Mouse (Mus musculus): Measurements from ENCODE around the gene Pitpnc1. TPM values are rescaled to one million over a fixed set of nuclear protein-coding genes. Genes with fewer than 3 reads are reported as not detected.

Gene Pitpnc1
- polyA plus RNA-seq, 1 experiment from 2014 or later, result 46.7 TPM

DNA sequence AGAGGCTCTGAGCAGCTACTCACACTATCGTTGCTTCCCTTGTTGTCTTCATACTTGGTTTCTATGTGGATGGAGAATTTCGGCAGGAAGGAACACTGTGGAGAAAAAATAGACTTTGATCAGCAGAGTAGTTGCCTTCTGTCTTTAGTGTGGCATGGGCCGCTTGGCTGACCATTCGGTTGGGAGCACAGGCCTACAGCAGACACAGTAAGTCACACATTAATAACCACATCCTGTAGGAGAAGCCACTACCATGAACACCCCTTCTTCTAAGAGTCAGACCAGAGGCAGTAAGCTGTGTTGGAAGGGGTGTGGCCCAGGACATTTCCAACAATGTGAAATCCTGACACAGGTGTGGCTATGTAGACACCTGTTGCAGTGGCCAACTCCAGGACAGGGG is 174.3 kb downstream of the Pitpnc1 start:
- Histone ChIP-seq H3K27me3 (no peaks in the 10 kb centered on the region), H3K9me3 (no peaks in the 10 kb centered on the region), H3K4me1 (0 out of 2 replicates have a peak, but pooled peaks cover 4% of the 10 kb centered on the region), H3K4me3 (no peak overlapping the region), H3K27ac (replicated peaks) (no peak overlapping the region), H3K36me3 (peaks cover 8% of the 10 kb centered on the region), H3K4me2 (replicated peaks) (no peak overlapping the region), H3K9ac (replicated peaks) (no peak overlapping the region)
- WGBS, result 91% methylated on average over 4 of the region's 4 CpGs
- no peak for ATAC-seq (replicated peaks)

DNA sequence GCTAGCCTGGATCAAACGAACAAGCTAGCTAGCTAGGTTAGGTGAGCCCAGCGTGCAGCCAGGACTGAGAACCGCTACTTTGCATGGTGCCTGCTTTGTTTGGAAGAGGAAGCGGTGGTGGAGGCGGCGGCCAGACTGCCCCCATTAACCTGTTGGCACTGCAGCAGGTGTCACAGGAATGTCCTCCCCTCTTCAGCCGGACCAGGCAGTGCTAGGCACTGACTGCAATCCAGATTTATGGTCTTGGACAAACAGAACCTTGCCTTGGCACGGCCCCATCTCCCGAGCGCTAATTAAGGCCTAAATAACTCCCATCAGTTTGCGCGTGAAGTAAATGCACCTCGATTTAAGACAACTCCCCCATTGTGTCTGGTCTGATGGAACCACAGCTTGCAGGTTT is 178.5 kb downstream of the Pitpnc1 start:
- Histone ChIP-seq H3K9ac (replicated peaks) (no peak overlapping the region), H3K27ac (replicated peaks) (no peak overlapping the region), H3K4me2 (replicated peaks) (no peak overlapping the region), H3K4me1 (0 out of 2 replicates have a peak, but pooled peaks cover 4% of the 10 kb centered on the region), H3K4me3 (no peak overlapping the region), H3K36me3 (0 out of 2 replicates have a peak, but pooled peaks cover 2% of the 10 kb centered on the region), H3K27me3 (no peaks in the 10 kb centered on the region), H3K9me3 (no peaks in the 10 kb centered on the region)
- ATAC-seq (replicated peaks), result no peak
- WGBS, result 69% methylated on average over 13 of the region's 13 CpGs

DNA sequence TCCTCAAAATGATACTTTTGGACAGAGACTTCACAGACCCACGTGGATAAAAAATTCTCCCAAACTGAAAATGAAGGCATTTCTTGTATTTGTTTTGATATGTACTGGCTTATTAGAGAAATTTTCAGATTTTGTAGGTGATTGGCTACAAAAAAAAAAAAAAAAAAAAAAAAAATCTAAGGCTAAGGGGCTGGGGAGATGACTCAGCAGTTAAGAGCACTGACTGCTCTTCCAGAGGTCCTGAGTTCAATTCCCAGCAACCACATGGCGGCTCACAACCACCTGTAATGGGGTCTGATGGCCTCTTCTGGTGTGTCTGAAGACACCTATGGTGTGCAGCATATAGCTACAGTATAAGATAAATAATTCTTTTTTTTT is 182.3 kb downstream of the Pitpnc1 start:
- no peak overlapping the region for H3K27ac ChIP-seq (replicated peaks)
- ATAC-seq (replicated peaks), result no peak

DNA sequence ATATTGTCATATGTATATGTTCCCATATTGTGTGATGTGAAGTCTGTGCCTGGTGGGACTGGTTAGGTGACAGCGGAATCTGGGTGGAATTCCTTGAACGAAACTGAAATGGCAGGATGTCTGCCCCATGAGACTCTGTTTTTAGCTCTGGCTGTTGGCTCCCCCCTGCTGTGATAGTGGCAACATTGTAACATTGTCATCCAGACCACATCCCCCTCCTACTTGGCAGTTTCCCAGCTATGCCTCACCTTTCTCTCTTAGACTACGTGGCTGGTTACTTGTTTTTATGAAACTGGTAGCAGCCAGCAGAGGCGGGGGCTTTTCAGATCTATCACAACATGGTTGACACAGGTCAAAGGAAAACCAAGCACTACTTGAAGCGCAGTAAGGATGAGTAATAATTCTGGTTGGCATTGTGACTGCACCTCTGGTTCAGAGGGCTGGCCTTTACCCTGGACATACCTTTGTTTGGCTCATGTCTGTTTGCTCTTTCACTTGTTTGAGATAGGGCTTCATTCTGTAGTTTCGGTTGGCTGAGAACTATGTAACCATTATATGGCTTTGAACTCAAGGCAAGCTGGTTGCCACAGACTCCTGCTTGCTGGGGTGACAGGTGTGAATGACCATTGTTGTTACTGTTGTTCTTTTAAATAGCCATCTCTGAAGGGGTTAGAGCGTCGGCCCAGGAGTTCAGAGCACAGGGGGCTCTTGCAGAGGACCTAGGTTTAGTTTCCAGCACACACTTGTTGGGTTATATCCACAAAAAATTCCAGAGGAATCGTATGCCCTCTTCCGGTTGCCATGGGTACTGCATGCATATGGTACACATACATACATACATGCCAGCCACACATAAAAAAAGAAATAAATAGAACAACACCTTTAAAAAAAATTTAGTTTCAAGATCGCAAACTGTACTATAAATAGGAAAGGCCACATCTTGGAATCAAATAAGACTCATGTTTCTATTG is 183.0 kb downstream of the Pitpnc1 start:
- no peaks in the 10 kb centered on the region for H3K27me3 ChIP-seq
- H3K4me1 ChIP-seq, result peaks cover 7% of the 10 kb centered on the region; the same call in 1 of the 2 replicates
- WGBS, result 90% methylated on average over 11 of the region's 11 CpGs
- no peak overlapping the region for H3K4me3 ChIP-seq
- H3K4me2 ChIP-seq (replicated peaks), result no peak overlapping the region
- ATAC-seq (replicated peaks), result no peak
- H3K9me3 ChIP-seq, result no peaks in the 10 kb centered on the region
- no peak overlapping the region for H3K27ac ChIP-seq (replicated peaks)
- H3K36me3 ChIP-seq, result no peaks in the 10 kb centered on the region
- no peak overlapping the region for H3K9ac ChIP-seq (replicated peaks)

More for the DNA sequence above, 182.3 kb downstream of the Pitpnc1 start:
- no peaks in the 10 kb centered on the region for H3K9me3 ChIP-seq
- 0 out of 2 replicates have a peak, but pooled peaks cover 2% of the 10 kb centered on the region for H3K36me3 ChIP-seq
- H3K4me2 ChIP-seq (replicated peaks), result no peak overlapping the region
- H3K4me3 ChIP-seq, result no peak overlapping the region
- H3K4me1 ChIP-seq, result 0 out of 2 replicates have a peak, but pooled peaks cover 4% of the 10 kb centered on the region
- H3K27me3 ChIP-seq, result no peaks in the 10 kb centered on the region
- no peak overlapping the region for H3K9ac ChIP-seq (replicated peaks)
- WGBS, result 93% methylated on average over 2 of the region's 2 CpGs

DNA sequence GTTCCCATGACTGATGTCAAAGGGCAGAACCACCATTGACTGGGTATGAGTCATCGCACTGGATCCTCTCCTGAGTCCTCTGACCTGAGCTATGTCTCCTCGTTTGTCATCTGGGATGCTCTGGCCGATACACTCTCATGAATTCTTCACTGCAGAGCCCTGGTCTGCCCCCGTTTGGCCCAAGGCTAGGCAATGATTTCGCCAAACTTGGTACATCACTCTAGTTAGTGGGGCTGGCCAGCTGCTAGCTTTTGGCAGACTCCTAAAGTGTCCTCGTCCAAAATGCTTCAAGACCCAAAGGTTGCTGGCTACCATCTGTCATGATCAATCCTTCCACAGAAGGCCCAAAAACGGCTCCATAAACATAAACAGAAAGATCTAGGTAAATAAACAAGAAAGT is 184.8 kb downstream of the Pitpnc1 start:
- 78% methylated on average over 7 of the region's 7 CpGs for WGBS
- Histone ChIP-seq H3K4me3 (no peak overlapping the region), H3K27ac (replicated peaks) (no peak overlapping the region), H3K9ac (replicated peaks) (no peak overlapping the region), H3K4me1 (peaks cover 5% of the 10 kb centered on the region; the same call in 1 of the 2 replicates), H3K27me3 (no peaks in the 10 kb centered on the region), H3K4me2 (replicated peaks) (no peak overlapping the region), H3K36me3 (no peaks in the 10 kb centered on the region), H3K9me3 (no peaks in the 10 kb centered on the region)
- ATAC-seq (replicated peaks), result no peak

DNA sequence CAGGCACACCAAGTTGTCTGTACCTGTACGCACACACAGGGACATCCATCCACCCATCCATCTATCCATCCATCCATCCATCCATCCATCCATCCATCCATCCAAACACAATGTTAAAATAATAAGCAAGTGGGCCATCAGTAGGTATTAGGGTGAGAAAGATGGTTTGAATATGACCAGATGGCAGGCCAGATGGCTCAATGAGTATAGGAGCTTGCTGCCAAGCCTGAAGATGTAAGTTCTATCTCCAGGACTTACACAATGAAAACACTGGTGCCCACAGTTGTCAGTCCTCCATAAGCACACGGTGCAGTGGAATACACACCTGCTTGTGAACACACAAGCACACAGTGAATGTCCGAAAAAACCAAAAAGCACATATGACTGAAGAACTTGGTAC is 186.9 kb downstream of the Pitpnc1 start:
- Histone ChIP-seq H3K36me3 (no peaks in the 10 kb centered on the region), H3K27ac (replicated peaks) (no peak overlapping the region), H3K4me1 (peaks cover 18% of the 10 kb centered on the region; the same call in 1 of the 2 replicates), H3K9me3 (no peaks in the 10 kb centered on the region), H3K4me2 (replicated peaks) (no peak overlapping the region), H3K9ac (replicated peaks) (no peak overlapping the region), H3K4me3 (no peak overlapping the region), H3K27me3 (no peaks in the 10 kb centered on the region)
- no peak for ATAC-seq (replicated peaks)
- WGBS, result 85% methylated on average over 3 of the region's 3 CpGs

DNA sequence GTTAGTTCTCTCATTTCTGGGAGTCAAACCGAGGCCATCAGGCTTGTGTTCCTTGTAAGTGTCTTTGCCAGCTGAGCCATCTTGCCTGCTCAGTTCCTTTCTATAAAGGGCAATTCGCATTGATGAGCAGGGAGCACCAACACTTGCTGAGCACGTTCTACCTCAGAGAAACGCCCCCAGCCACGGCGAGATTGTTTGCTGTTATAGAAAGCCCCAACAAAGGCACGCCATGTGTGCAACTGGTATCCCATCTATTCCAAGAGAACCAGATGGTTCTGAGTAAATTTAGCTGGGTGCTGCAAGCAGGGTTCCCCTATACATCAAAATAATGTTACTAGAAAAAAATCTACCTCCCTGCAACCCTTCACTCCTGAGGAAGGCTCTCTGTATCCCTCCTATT is 188.0 kb downstream of the Pitpnc1 start:
- no peak for ATAC-seq (replicated peaks)
- Histone ChIP-seq H3K9ac (replicated peaks) (no peak overlapping the region), H3K4me3 (no peak overlapping the region), H3K27ac (replicated peaks) (0 out of 2 replicates have a peak overlapping the region, but pooled peaks have one; percentile 8), H3K9me3 (no peaks in the 10 kb centered on the region), H3K36me3 (no peaks in the 10 kb centered on the region), H3K4me1 (peaks cover 18% of the 10 kb centered on the region; the same call in 1 of the 2 replicates), H3K27me3 (no peaks in the 10 kb centered on the region), H3K4me2 (replicated peaks) (no peak overlapping the region)
- 69% methylated on average over 7 of the region's 7 CpGs for WGBS

DNA sequence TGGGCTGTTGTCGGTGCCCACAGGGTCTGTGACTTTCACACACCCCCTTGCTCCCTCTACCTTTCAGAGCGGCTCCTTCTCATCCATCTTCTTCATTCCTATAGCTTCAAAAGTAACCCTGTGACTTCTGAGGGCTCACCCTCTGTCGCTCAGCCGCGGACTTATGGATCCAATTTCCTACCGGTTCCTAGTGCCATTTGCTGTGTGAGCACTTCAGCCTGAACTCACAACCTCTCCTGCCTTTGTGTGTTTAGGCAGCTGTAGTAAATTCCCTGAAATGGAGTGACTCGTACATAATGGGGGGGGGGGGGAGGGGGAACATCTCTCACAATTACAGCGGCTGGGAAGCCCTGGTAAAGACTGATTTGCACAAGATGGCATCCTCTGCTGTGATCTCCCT is 191.2 kb downstream of the Pitpnc1 start:
- Histone ChIP-seq H3K9me3 (no peaks in the 10 kb centered on the region), H3K4me1 (peaks cover 18% of the 10 kb centered on the region), H3K36me3 (no peaks in the 10 kb centered on the region), H3K27me3 (no peaks in the 10 kb centered on the region), H3K4me3 (no peak overlapping the region), H3K9ac (replicated peaks) (no peak overlapping the region), H3K4me2 (replicated peaks) (no peak overlapping the region), H3K27ac (replicated peaks) (no peak overlapping the region)
- WGBS, result 15% methylated on average over 8 of the region's 8 CpGs
- ATAC-seq (replicated peaks), result no peak

DNA sequence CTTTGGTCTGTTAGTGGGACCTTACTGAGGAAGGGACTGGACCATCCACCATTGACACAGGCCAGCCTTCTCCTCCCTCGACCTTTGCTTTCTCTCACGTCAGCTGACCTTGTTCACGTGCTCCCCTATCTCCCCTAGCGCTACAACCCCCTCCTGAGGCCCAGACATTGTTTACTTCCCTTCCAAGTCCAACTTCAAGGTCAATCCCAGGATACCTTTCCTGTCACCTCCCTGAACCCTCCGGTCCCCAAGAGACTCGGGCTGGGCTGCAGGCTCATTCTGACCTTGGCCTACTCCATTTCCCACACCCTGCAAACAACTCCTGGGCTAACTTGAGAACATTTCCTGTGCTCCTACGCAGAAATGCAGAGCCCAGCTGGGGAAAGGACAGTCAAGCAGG is 193.6 kb downstream of the Pitpnc1 start:
- no peaks in the 10 kb centered on the region for H3K36me3 ChIP-seq
- WGBS, result 79% methylated on average over 7 of the region's 7 CpGs
- H3K9ac ChIP-seq (replicated peaks), result no peak overlapping the region
- no peak overlapping the region for H3K4me3 ChIP-seq
- no peak overlapping the region for H3K4me2 ChIP-seq (replicated peaks)
- H3K9me3 ChIP-seq, result no peaks in the 10 kb centered on the region
- ATAC-seq (replicated peaks), result no peak
- no peaks in the 10 kb centered on the region for H3K27me3 ChIP-seq
- peaks cover 22% of the 10 kb centered on the region for H3K4me1 ChIP-seq
- H3K27ac ChIP-seq (replicated peaks), result no peak overlapping the region

DNA sequence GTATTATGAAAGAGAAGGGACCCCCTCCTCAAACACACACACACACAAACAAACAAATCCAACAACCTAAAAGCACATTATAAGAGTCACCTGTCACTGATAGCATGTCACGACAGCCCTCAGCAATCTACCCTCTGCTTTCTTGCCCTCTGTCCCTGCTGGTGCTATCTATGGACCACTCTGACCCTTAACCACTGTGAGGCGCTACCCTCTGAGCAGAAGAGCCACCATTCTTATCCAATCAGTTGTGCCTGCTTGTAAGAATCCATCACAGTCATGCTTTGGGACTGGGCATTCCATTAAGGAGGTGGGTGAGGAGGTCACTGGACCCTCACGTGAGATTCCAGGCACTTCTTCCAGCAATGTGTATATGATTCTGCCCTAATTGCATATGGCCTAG is 194.2 kb downstream of the Pitpnc1 start:
- Histone ChIP-seq H3K9me3 (no peaks in the 10 kb centered on the region), H3K9ac (replicated peaks) (no peak overlapping the region), H3K4me2 (replicated peaks) (no peak overlapping the region), H3K27ac (replicated peaks) (no peak overlapping the region), H3K27me3 (no peaks in the 10 kb centered on the region), H3K4me1 (peaks cover 22% of the 10 kb centered on the region), H3K36me3 (no peaks in the 10 kb centered on the region), H3K4me3 (no peak overlapping the region)
- ATAC-seq (replicated peaks), result no peak
- 74% methylated on average over 3 of the region's 3 CpGs for WGBS

DNA sequence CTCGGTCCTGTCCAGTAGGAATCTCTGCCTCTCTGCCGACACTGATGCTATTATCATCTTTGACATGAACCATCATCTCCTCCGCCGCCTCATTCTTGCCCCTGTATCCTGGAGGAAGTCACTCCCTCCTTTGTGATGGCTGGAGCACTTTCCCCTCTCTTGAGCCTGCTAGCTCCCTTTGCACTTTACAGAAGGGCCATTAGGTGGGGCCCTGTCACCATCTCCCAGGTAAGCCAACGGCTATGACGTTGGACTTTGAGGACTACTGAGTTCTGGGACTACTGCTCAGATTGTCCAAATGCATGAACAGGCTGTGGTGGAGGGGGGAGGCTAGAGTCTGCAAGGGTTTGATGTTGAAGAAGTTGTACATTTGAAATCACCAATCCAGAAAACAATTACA is 194.6 kb downstream of the Pitpnc1 start:
- Histone ChIP-seq H3K9ac (replicated peaks) (no peak overlapping the region), H3K27me3 (no peaks in the 10 kb centered on the region), H3K4me1 (peaks cover 22% of the 10 kb centered on the region), H3K4me3 (no peak overlapping the region), H3K9me3 (no peaks in the 10 kb centered on the region), H3K4me2 (replicated peaks) (no peak overlapping the region), H3K27ac (replicated peaks) (no peak overlapping the region), H3K36me3 (no peaks in the 10 kb centered on the region)
- whole genome bisulfite sequencing, result 25% methylated on average over 6 of the region's 6 CpGs
- no peak for ATAC-seq (replicated peaks)

DNA sequence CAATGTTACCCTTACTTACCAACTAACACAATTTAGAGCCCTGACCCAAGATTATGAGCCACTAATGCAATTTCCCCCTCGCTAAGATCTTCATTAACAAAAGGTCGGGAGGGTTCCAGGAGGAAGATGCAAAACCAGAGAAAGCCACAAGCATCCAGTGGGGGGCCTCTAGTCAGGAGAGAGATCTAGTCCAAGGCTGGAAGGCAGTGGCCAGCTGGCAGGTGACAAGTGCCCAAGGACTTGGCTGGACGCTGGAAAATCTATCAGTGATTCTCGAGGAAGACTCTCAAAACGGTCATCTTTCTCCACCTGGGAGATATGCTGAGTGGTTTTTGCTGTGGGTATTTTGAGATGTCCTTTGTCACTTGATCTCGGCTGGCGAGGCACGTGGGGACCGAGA is 196.3 kb downstream of the Pitpnc1 start:
- WGBS, result 80% methylated on average over 9 of the region's 9 CpGs
- no peak for ATAC-seq (replicated peaks)
- no peaks in the 10 kb centered on the region for H3K9me3 ChIP-seq
- H3K4me3 ChIP-seq, result no peak overlapping the region
- no peak overlapping the region for H3K4me2 ChIP-seq (replicated peaks)
- H3K4me1 ChIP-seq, result peaks cover 10% of the 10 kb centered on the region
- no peak overlapping the region for H3K9ac ChIP-seq (replicated peaks)
- H3K27me3 ChIP-seq, result no peaks in the 10 kb centered on the region
- no peaks in the 10 kb centered on the region for H3K36me3 ChIP-seq
- H3K27ac ChIP-seq (replicated peaks), result no peak overlapping the region

All from forebrain, embryonic 15.5 days (tissue).